Mouse (Mus musculus) heart, embryonic 10.5 days (tissue): ENCODE measurements around the gene Jakmip3. TPM values are rescaled to one million over a fixed set of nuclear protein-coding genes. Genes with fewer than 3 reads are reported as not detected.

Source experiments
- DNase-seq: peaks from one replicate; pipeline ENCODE4 v3.0.0-alpha.2; 2017; ENCODE audit warnings: low spot score
- H3K27ac ChIP-seq: fragments of 300-500 bp; sonication (generic); 2 replicates; pipeline ENCODE4 v1.5.1; 2016; ENCODE audit warnings: mild to moderate bottlenecking
- H3K27me3 ChIP-seq: fragments of 300-500 bp; sonication (generic); 2 replicates; pipeline ENCODE4 v1.6.1; 2016; ENCODE audit warnings: mild to moderate bottlenecking; ENCODE audit not compliant: poor library complexity, insufficient read depth, severe bottlenecking
- H3K36me3 ChIP-seq: fragments of 300-500 bp; sonication (generic); 2 replicates; pipeline ENCODE4 v1.6.1; 2016; ENCODE audit warnings: mild to moderate bottlenecking, moderate library complexity
- H3K4me1 ChIP-seq: fragments of 300-500 bp; sonication (generic); 2 replicates; pipeline ENCODE4 v1.6.1; 2016; ENCODE audit warnings: mild to moderate bottlenecking
- H3K4me3 ChIP-seq: fragments of 300-500 bp; sonication (generic); 2 replicates; pipeline ENCODE4 v1.5.1; 2016; ENCODE audit warnings: mild to moderate bottlenecking, moderate library complexity
- H3K9me3 ChIP-seq: fragments of 300-500 bp; sonication (generic); 2 replicates; pipeline ENCODE4 v1.6.1; 2016; ENCODE audit warnings: mild to moderate bottlenecking, moderate library complexity
- WGBS: fragments of 180-500 bp; shearing (Covaris S2); methylation state at CpG from one replicate; pipeline ENCODE4 v1.1.7; 2016; 5-methylcytosine and 5-hydroxymethylcytosine counted together
- polyA plus RNA-seq: library from polyadenylated mRNA; unstranded; fragments of >200 nt; fragmentation: Nextera tagmentation; extraction: Ambion mirVana; gene quantifications from 2 replicates; pipeline ENCODE4 v1.2.1, GENCODE M21; 2016

Gene Jakmip3
- polyA plus RNA-seq, 1 experiment from 2014 or later: 0.09 TPM

- Histone ChIP-seq H3K4me3 (no peak overlapping the region), H3K27ac (no peak overlapping the region), H3K36me3 (no peaks in the 10 kb centered on the region), H3K27me3 (peaks cover 40% of the 10 kb centered on the region), H3K9me3 (no peaks in the 10 kb centered on the region), H3K4me1 (peaks cover 8% of the 10 kb centered on the region; the same call in 1 of the 2 replicates)
- WGBS: 84% methylated on average over 4 of the region's 4 CpGs
- no peak for DNase-seq
Measured at GRCm38 (mm10) chr7:139125881-139126280, 185.4 kb downstream of the Jakmip3 start.

DNA sequence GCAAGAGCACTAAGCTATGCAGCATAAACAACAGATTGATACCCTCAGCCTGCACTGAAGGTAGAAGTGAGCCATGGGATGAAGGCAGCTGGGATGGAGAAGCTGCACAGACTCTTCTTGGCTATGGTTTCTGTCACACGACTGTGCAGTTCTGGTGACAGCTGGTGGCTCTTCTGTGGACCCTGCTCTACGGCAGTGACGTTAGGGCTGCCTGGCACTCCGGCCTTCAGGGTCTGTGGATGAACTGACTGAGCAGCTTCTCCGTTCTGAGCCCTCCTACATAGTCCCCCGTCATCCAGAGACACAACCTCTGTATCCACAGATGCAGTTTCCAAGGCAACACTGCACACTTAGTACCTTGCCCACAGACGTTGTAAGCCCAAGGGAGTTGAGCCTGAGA, 186.0 kb downstream of the Jakmip3 start:
- H3K27ac ChIP-seq: no peak overlapping the region
- 77% methylated on average over 7 of the region's 7 CpGs for WGBS
- DNase-seq: no peak

DNA sequence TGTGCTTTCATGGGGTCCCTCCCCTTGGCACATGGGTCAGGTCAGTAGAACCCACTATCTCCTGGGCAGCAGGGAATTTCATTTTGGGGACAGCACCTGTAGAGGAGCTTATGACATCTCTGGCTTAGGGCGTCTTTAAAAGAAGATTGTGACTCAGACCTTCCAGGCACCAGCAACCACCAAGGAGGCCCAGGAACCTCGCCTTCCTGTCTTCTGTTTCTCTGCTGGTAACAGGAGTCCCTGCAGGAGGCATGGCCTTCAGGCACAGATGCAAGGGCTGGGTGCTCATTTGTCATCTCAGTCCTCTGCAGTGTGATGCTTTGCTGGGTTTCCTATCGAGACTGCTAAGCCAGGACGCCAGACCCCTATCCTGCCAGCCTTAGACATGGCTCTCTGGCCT, 188.5 kb downstream of the Jakmip3 start:
- Histone ChIP-seq H3K27me3 (peaks cover 28% of the 10 kb centered on the region), H3K27ac (no peak overlapping the region), H3K36me3 (no peaks in the 10 kb centered on the region), H3K9me3 (no peaks in the 10 kb centered on the region), H3K4me3 (no peak overlapping the region), H3K4me1 (peaks cover 8% of the 10 kb centered on the region; the same call in 1 of the 2 replicates)
- DNase-seq: no peak
- WGBS: 69% methylated on average over 4 of the region's 4 CpGs

More for the DNA sequence above, 186.0 kb downstream of the Jakmip3 start:
- Histone ChIP-seq H3K4me1 (peaks cover 8% of the 10 kb centered on the region; the same call in 1 of the 2 replicates), H3K9me3 (no peaks in the 10 kb centered on the region), H3K36me3 (no peaks in the 10 kb centered on the region), H3K27me3 (peaks cover 40% of the 10 kb centered on the region), H3K4me3 (no peak overlapping the region)

- 57% methylated on average over 6 of the region's 6 CpGs for WGBS
- Histone ChIP-seq H3K27ac (no peak overlapping the region), H3K4me1 (peaks cover 14% of the 10 kb centered on the region), H3K4me3 (no peak overlapping the region), H3K36me3 (no peaks in the 10 kb centered on the region), H3K27me3 (peaks cover 23% of the 10 kb centered on the region), H3K9me3 (no peaks in the 10 kb centered on the region)
- DNase-seq: no peak
Measured at GRCm38 (mm10) chr7:139130361-139130760, 189.8 kb downstream of the Jakmip3 start.

DNA sequence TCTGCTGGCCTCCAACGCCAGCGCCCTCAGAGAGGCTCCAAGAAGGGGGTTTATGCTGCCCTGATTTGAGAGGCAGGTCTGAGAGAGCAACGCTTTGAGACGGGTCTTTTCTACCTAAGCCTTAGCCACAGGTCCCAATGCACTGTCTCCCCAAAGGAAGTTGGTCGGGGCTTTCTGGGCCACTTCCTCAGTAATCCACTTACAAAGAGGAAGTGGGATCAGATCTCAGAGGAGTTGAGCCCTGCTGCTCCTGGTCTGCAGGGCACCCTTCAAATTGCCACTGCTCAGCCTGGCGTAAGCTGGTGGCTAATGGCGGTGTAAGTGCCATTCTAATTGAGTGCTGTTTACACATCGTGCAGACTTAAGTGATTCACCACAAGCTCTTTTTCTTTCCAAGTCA, 191.0 kb downstream of the Jakmip3 start:
- 76% methylated on average over 8 of the region's 8 CpGs for WGBS
- no peak overlapping the region for H3K27ac ChIP-seq

GRCm38 (mm10) chr7:139133446-139133845, 192.9 kb downstream of the Jakmip3 start:
- 81% methylated on average over 3 of the region's 3 CpGs for WGBS
- Histone ChIP-seq H3K9me3 (no peaks in the 10 kb centered on the region), H3K27ac (no peak overlapping the region), H3K36me3 (no peaks in the 10 kb centered on the region), H3K4me3 (no peak overlapping the region), H3K27me3 (peaks cover 21% of the 10 kb centered on the region), H3K4me1 (peaks cover 17% of the 10 kb centered on the region)
- no peak for DNase-seq

More for the DNA sequence above, 191.0 kb downstream of the Jakmip3 start:
- no peak overlapping the region for H3K4me3 ChIP-seq
- H3K4me1 ChIP-seq: peaks cover 18% of the 10 kb centered on the region
- peaks cover 21% of the 10 kb centered on the region for H3K27me3 ChIP-seq
- DNase-seq: no peak
- H3K36me3 ChIP-seq: no peaks in the 10 kb centered on the region
- H3K9me3 ChIP-seq: no peaks in the 10 kb centered on the region

Other genes starting within 250 kb of the Jakmip3 start
- 36.7 and 46.2 TPM in 2 replicates for gene Ppp2r2d, start 94.7 kb upstream of the Jakmip3 start, polyA plus RNA-seq
- 10.0 and 10.8 TPM in 2 replicates for gene Mapk1ip1, start 94.5 kb upstream of the Jakmip3 start, polyA plus RNA-seq
- gene Bnip3, start 31.2 kb upstream of the Jakmip3 start, polyA plus RNA-seq: 273 and 300 TPM in 2 replicates
- 4.7 and 9.1 TPM in 2 replicates for gene Dpysl4, start 145.3 kb downstream of the Jakmip3 start, polyA plus RNA-seq